12 mouse cellular contexts compared by ENCODE assay signal in genomic region chr13:37856537-37856936, GRCm38 (mm10).
DNase-seq lines count a peak whose midpoint lies in the region; ATAC-seq and TF ChIP-seq lines count a peak whose summit lies in the region.
"Had no signal": no experiment of that assay in that cellular context is flagged by ENCODE, and none has a peak within 500 bp of the region (broad histone marks: within the 10 kb centered on the region; RNA-seq: fewer than 3 reads in every experiment).

No protein-coding gene starts in this region.

- H3K36me3 ChIP-seq in heart, postnatal 0 days (replicated peaks; ENCODE audit: control insufficient read depth, insufficient read depth, low read length) = no peaks in the 10 kb centered on the region
- H3K36me3 ChIP-seq in midbrain, embryonic 14.5 days (ENCODE audit: control insufficient read depth, insufficient read depth, low read length) = no peaks in the 10 kb centered on the region
- no peaks in the 10 kb centered on the region for H3K36me3 ChIP-seq in midbrain, embryonic 16.5 days (ENCODE audit: control insufficient read depth, insufficient read depth, low read length)
- no peaks in the 10 kb centered on the region for H3K36me3 ChIP-seq in limb, embryonic 15.5 days
- H3K36me3 ChIP-seq in stomach, embryonic 16.5 days (ENCODE audit: control insufficient read depth, insufficient read depth, low read length) = no peaks in the 10 kb centered on the region

- TF ChIP-seq EP300 in heart, postnatal 0 days (IDR thresholded peaks at IDR 0.05; ENCODE audit: low read depth) = no peak

- peak overlapping the region; percentile 84; the same call in 1 of the 2 replicates for H3K27ac ChIP-seq in heart, postnatal 0 days (ENCODE audit: low read depth)
- H3K27ac ChIP-seq in midbrain, embryonic 14.5 days (replicated peaks; ENCODE audit: low read depth, low read length) = no peak overlapping the region
- H3K27ac ChIP-seq in midbrain, embryonic 16.5 days (ENCODE audit: low read length) = no peak overlapping the region
- no peak overlapping the region for H3K27ac ChIP-seq in limb, embryonic 15.5 days
- H3K27ac ChIP-seq in stomach, embryonic 16.5 days (ENCODE audit: low read length) = peak overlapping the region; percentile 85

- ATAC-seq in heart, postnatal 0 days (ENCODE audit: insufficient read depth, low read depth) = no peak
- ATAC-seq in midbrain, embryonic 14.5 days (ENCODE audit: low FRiP score, low TSS enrichment) = no peak
- ATAC-seq in midbrain, embryonic 16.5 days = no peak
- no peak for ATAC-seq in limb, embryonic 15.5 days (ENCODE audit: insufficient number of reproducible peaks, low FRiP score, low TSS enrichment, low read depth)
- ATAC-seq in stomach, embryonic 16.5 days (ENCODE audit: insufficient read depth, low FRiP score) = no peak

- no peaks in the 10 kb centered on the region for H3K27me3 ChIP-seq in heart, postnatal 0 days (ENCODE audit: control insufficient read depth, insufficient read depth, low read length)
- H3K27me3 ChIP-seq in midbrain, embryonic 14.5 days (ENCODE audit: control insufficient read depth, insufficient read depth, low read length) = no peaks in the 10 kb centered on the region; the same call in 1 of the 2 replicates
- H3K27me3 ChIP-seq in midbrain, embryonic 16.5 days (ENCODE audit: control insufficient read depth, insufficient read depth, low read depth, low read length) = no peaks in the 10 kb centered on the region
- H3K27me3 ChIP-seq in limb, embryonic 15.5 days = no peaks in the 10 kb centered on the region
- H3K27me3 ChIP-seq in stomach, embryonic 16.5 days (ENCODE audit: control insufficient read depth, insufficient read depth, low read length) = no peaks in the 10 kb centered on the region

- H3K4me1 ChIP-seq in heart, postnatal 0 days (ENCODE audit: control insufficient read depth, insufficient read depth) = peaks cover 33% of the 10 kb centered on the region
- H3K4me1 ChIP-seq in midbrain, embryonic 14.5 days (ENCODE audit: control insufficient read depth, insufficient read depth, low read length) = peaks cover 12% of the 10 kb centered on the region; the same call in 1 of the 2 replicates
- peaks cover 11% of the 10 kb centered on the region for H3K4me1 ChIP-seq in midbrain, embryonic 16.5 days (ENCODE audit: control insufficient read depth, insufficient read depth, low read length)
- H3K4me1 ChIP-seq in limb, embryonic 15.5 days = peaks cover 44% of the 10 kb centered on the region
- peaks cover 75% of the 10 kb centered on the region for H3K4me1 ChIP-seq in stomach, embryonic 16.5 days (ENCODE audit: control insufficient read depth, insufficient read depth, low read length)

- no peak for DNase-seq in heart, postnatal 0 days (ENCODE audit: low spot score)
- no peak for DNase-seq in heart, postnatal 25 days (ENCODE audit: low spot score)
- DNase-seq in midbrain, embryonic 14.5 days = no peak
- DNase-seq in retina, embryonic 14.5 days (ENCODE audit: low spot score) = no peak
- DNase-seq: embryo, embryonic 11 days; gastrocnemius, postnatal 14 days; layer of hippocampus, postnatal 36 days; right cerebral cortex, postnatal 4 days; thymus, postnatal 36 days had no signal

- no peak overlapping the region for H3K9ac ChIP-seq in heart, postnatal 0 days (replicated peaks; ENCODE audit: low read depth, low read length)
- H3K9ac ChIP-seq in midbrain, embryonic 14.5 days (replicated peaks; ENCODE audit: low read length) = no peak overlapping the region
- no peak overlapping the region for H3K9ac ChIP-seq in midbrain, embryonic 16.5 days (ENCODE audit: low read depth, low read length)
- H3K9ac ChIP-seq in limb, embryonic 15.5 days = no peak overlapping the region
- no peak overlapping the region; the same call in 1 of the 2 replicates for H3K9ac ChIP-seq in stomach, embryonic 16.5 days (ENCODE audit: low read length)

- no peak for TF ChIP-seq CTCF in heart, postnatal 0 days (IDR thresholded peaks at IDR 0.05; ENCODE audit: low read depth)

- H3K4me3 ChIP-seq in heart, postnatal 0 days (ENCODE audit: low read depth, low read length) = no peak overlapping the region
- no peak overlapping the region for H3K4me3 ChIP-seq in midbrain, embryonic 14.5 days (replicated peaks; ENCODE audit: low read depth, low read length)
- H3K4me3 ChIP-seq in midbrain, embryonic 16.5 days (ENCODE audit: low read depth, low read length) = no peak overlapping the region
- H3K4me3 ChIP-seq in limb, embryonic 15.5 days = peak overlapping the region; percentile 64; the same call in 1 of the 2 replicates
- no peak overlapping the region for H3K4me3 ChIP-seq in stomach, embryonic 16.5 days (replicated peaks; ENCODE audit: low read length)

- no peaks in the 10 kb centered on the region for H3K9me3 ChIP-seq in heart, postnatal 0 days (replicated peaks; ENCODE audit: control insufficient read depth, low read length)
- no peaks in the 10 kb centered on the region for H3K9me3 ChIP-seq in midbrain, embryonic 14.5 days (ENCODE audit: control insufficient read depth, low read length)
- H3K9me3 ChIP-seq in midbrain, embryonic 16.5 days (replicated peaks; ENCODE audit: control insufficient read depth, low read length, poor library complexity, severe bottlenecking) = no peaks in the 10 kb centered on the region
- no peaks in the 10 kb centered on the region for H3K9me3 ChIP-seq in limb, embryonic 15.5 days
- no peaks in the 10 kb centered on the region for H3K9me3 ChIP-seq in stomach, embryonic 16.5 days (replicated peaks; ENCODE audit: control insufficient read depth, low read length)

- H3K4me2 ChIP-seq in heart, postnatal 0 days (ENCODE audit: low read depth, low read length) = peak overlapping the region; percentile 87; the same call in 1 of the 2 replicates
- H3K4me2 ChIP-seq in midbrain, embryonic 14.5 days (ENCODE audit: low read length) = peak overlapping the region; percentile 86; the same call in 1 of the 2 replicates
- H3K4me2 ChIP-seq in midbrain, embryonic 16.5 days (ENCODE audit: low read length) = no peak overlapping the region
- H3K4me2 ChIP-seq in limb, embryonic 15.5 days = no peak overlapping the region
- H3K4me2 ChIP-seq in stomach, embryonic 16.5 days (ENCODE audit: low read depth, low read length) = peak overlapping the region; percentile 100; the same call in 1 of the 2 replicates

- 68% methylated on average over 2 of the region's 2 CpGs for WGBS in heart, postnatal 0 days
- 62% methylated on average over 2 of the region's 2 CpGs for WGBS in midbrain, embryonic 14.5 days
- WGBS in midbrain, embryonic 16.5 days = 59% methylated on average over 2 of the region's 2 CpGs
- WGBS in limb, embryonic 15.5 days = 66% methylated on average over 2 of the region's 2 CpGs
- WGBS in stomach, embryonic 16.5 days = 31% methylated on average over 2 of the region's 2 CpGs

- intact Hi-C loops in heart, postnatal 25 days (cut with DNase I) = no loop called here

Comparison
In these comparisons a context has a peak if more than half of its experiments do, and no peak if none do; other contexts are left out.
1. H3K4me2 ChIP-seq: peak in heart, postnatal 0 days (single experiment), midbrain, embryonic 14.5 days (single experiment) and stomach, embryonic 16.5 days (single experiment); none in midbrain, embryonic 16.5 days (single experiment) and limb, embryonic 15.5 days (single experiment).
2. H3K27ac ChIP-seq: peak in heart, postnatal 0 days (single experiment) and stomach, embryonic 16.5 days (single experiment); none in midbrain, embryonic 14.5 days (single experiment), midbrain, embryonic 16.5 days (single experiment) and limb, embryonic 15.5 days (single experiment).